Mouse (Mus musculus): ENCODE data around the gene Entpd6.

The Entpd6 gene

GRCm38 (mm10) chr2:150787234-150787771, 38.5 kb downstream of the Entpd6 start:
- peak; percentile 49 for DNase-seq

- DNase-seq, result no peak
Observed at GRCm38 (mm10) chr2:150788768-150789550, 40.1 kb downstream of the Entpd6 start.

GRCm38 (mm10) chr2:150793320-150793719, 44.5 kb downstream of the Entpd6 start:
- DNase-seq, result no peak

GRCm38 (mm10) chr2:150798084-150798483, 49.2 kb downstream of the Entpd6 start:
- DNase-seq, result no peak

GRCm38 (mm10) chr2:150800616-150801015, 51.8 kb downstream of the Entpd6 start:
- no peak for DNase-seq

- peak; percentile 36 for DNase-seq
Observed at GRCm38 (mm10) chr2:150803035-150803434, 54.2 kb downstream of the Entpd6 start.

- no peak for DNase-seq
Observed at GRCm38 (mm10) chr2:150808381-150808780, 59.5 kb downstream of the Entpd6 start.

- DNase-seq, result no peak
Observed at GRCm38 (mm10) chr2:150808812-150809211, 60.0 kb downstream of the Entpd6 start.

GRCm38 (mm10) chr2:150810603-150811002, 61.8 kb downstream of the Entpd6 start:
- DNase-seq, result no peak

GRCm38 (mm10) chr2:150812816-150813215, 64.0 kb downstream of the Entpd6 start:
- no peak for DNase-seq

GRCm38 (mm10) chr2:150816676-150817402, 68.0 kb downstream of the Entpd6 start:
- no peak for DNase-seq

GRCm38 (mm10) chr2:150818742-150819141, 69.9 kb downstream of the Entpd6 start:
- DNase-seq, result no peak

GRCm38 (mm10) chr2:150820720-150821119, 71.9 kb downstream of the Entpd6 start:
- DNase-seq, result no peak

Measured in thymus, postnatal 4 days (tissue).